Mouse (Mus musculus) layer of hippocampus, adult 8-10 months (tissue): ENCODE data around the gene Kremen1. TPM values are rescaled to one million over a fixed set of nuclear protein-coding genes. Genes with fewer than 3 reads are reported as not detected.

Source experiments
- DNase-seq, 2 experiments: peaks; one replicate each; pipeline ENCODE4 v3.0.0; 2022; ENCODE audit warnings: low spot score in 2 of 2
- total RNA-seq, 4 experiments: library from RNA; stranded (reverse); gene quantifications; 2 replicates each; pipeline ENCODE4 v1.2.4; 2022

Gene Kremen1
- total RNA-seq, 4 experiments from 2014 or later = 13.5 to 15.6 (median 14.9) TPM

DNA sequence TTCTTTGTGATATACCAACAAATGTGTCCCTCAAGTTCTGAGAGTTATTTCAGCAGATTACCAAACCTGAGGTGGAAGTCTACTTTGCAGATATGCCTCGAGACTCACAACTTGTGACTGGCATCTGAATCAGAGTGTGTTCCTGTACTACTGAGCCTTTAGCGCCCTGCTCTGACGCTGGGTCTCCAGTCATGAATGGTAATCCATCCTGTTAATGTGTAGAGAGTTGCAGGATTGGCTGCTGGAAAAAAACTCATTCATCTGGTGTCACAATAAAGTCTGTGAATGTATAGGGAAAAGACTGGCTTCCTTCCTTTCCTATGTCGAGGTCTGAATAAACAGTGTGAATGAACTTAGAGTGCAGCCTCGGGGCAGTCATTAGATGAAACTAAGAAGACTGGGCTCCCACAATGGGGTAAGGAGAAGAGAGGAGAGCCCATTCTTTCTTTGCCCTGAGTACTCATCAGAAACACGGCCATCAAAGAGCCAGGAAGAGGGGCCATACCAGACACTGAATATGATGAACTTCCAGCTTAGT, 41.4 kb downstream of the Kremen1 start:
- no peak for DNase-seq

- no peak for DNase-seq
These were observed 42.0 kb downstream of the Kremen1 start for GRCm38 (mm10) chr11:5219371-5219770.

GRCm38 (mm10) chr11:5215401-5216187, 45.8 kb downstream of the Kremen1 start:
- no peak for DNase-seq

GRCm38 (mm10) chr11:5214483-5215040, 46.8 kb downstream of the Kremen1 start:
- no peak for DNase-seq

DNA sequence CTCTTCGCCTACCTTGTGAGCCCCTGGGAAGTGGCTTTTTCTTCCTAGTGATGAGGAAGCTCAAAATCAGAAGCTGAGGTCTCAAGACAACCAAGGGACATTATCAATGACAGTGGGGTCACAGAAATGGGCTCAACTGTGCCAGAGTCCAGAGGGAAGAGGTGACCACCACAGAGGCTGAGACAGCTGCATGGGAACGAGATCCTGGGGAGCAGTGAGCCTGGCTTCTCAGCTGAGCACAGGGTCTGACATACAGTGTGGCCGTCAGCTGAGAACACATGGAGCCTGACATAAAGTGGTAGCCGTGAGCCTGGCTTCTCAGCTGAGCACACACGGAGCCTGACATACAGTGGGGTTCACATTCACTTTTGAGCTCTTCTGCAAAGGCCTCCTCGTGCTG, 58.3 kb downstream of the Kremen1 start:
- DNase-seq = no peak

DNA sequence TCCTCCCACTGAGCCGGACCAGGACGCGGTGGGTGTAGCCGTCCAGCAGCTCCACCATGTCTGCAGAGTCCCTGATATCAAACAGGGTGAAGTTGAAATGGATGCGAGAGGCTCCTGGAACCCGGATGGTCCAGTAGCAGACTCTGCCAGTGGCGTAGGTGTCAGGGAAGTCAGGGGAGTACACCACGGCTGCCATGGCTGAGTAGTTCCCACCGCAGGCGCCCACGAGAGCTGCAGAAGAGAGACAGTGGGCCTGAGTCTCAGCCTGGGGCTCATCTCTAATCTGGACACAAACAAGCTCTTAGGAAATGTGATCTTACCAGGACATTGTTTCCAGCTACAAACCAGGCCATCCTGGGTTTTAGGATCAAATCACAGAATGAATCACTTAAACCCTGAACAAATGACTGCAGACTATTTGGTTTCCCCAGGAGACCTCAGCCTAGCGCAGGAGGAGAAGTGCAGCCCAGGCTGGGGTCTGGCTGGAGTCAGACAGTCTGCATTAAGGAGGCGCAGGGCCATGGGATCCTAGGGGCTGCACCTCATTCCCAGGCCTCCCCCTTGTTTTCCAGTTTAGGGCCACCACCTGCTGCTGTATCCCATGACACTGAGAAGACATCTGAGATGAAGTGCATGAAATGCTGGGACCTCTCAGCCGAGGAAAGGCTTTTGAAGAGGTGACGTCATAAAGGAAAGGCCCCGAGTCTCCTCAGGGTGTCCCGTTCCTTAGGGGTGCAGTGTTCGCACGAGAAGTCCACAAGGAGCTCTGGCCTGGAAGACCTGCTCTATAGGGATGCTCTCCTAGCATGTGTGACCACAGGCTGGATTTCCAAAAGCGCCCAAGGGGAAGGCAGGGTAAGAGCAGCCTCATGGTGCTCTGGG, 59.3 kb downstream of the Kremen1 start:
- no peak for DNase-seq

DNA sequence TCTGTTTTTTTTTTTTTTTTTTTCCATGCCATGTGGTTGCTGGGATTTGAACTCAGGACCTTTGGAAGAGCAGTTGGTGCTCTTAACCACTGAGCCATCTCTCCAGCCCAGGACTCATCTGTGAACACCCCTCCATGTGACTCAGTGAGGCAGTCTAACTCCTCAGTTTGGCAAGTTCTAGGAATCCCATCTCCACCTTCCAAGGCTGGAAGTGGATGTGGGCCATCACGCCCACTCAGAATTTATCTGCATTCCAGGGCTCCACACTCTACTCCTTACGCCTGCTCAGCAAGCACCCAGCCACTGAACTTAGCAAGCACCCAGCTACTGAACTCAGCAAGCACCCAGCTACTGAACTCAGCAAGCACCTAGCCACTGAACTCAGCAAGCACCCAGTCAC, 61.5 kb downstream of the Kremen1 start:
- DNase-seq = no peak

GRCm38 (mm10) chr11:5197068-5197467, 64.3 kb downstream of the Kremen1 start:
- no peak for DNase-seq

- DNase-seq = no peak
These were observed 64.8 kb downstream of the Kremen1 start for GRCm38 (mm10) chr11:5196583-5196982.

- DNase-seq = no peak
These were observed 67.8 kb downstream of the Kremen1 start for GRCm38 (mm10) chr11:5193576-5193881.

DNA sequence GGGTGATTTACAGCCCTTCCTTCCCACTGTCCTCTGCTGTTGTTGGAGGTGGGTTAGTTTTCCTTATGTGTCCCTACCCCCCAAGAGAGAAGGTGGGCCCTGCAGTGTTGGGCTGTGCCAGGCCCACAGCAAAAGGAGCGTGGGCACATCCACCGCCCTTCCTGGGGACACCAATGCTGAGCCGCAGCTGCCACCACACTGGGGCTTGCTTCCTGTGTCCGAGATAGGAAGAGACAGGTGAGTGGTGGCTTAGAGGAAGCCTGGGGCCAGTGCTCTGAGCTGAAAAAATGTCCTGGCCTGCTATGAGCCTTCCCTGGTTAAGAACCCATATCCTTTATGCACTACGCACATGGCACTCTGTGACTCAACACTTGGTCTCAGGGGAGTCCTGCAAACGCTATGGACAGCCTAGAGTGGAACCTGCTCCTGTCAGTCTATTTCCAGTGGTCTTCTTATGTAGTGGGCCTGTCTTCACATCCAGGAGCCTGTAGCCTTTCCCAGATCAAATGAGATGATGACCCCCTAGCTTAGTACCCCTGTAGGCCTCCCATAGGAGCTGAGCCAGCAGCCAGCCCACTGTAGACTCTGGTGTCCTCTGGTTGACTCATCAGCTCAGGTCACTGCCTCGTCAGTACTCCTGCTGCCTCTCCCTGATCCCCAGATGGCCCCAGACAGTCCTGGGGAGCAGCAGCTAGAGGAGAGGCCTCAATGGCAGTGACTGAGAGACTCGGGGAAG, 68.3 kb downstream of the Kremen1 start:
- no peak for DNase-seq

GRCm38 (mm10) chr11:5192084-5192516, 69.3 kb downstream of the Kremen1 start:
- no peak for DNase-seq

GRCm38 (mm10) chr11:5189239-5189933, 72.0 kb downstream of the Kremen1 start:
- DNase-seq = no peak

GRCm38 (mm10) chr11:5188170-5188569, 73.2 kb downstream of the Kremen1 start:
- DNase-seq = no peak

- no peak for DNase-seq
These were observed 76.5 kb downstream of the Kremen1 start for GRCm38 (mm10) chr11:5184832-5185231.

- DNase-seq = no peak
These were observed 77.1 kb downstream of the Kremen1 start for GRCm38 (mm10) chr11:5184250-5184649.

DNA sequence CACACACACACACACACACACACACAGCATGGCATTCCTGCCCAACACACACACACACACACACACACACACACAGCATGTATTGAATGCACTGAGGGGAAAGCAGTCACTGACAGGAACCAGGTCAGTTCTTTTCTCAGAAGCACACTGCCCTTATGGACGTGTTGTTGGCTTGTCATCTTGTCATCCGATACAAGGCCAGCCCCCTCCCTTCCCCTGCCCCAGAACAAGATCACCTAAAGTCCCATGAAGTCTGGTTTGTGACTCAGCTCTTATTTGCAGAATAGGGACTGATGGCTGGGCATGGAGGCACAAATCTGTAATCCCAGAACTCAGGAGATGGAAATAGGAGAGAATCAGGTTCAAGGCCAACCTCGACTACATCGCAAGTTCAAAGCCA, 78.5 kb downstream of the Kremen1 start:
- no peak for DNase-seq

DNA sequence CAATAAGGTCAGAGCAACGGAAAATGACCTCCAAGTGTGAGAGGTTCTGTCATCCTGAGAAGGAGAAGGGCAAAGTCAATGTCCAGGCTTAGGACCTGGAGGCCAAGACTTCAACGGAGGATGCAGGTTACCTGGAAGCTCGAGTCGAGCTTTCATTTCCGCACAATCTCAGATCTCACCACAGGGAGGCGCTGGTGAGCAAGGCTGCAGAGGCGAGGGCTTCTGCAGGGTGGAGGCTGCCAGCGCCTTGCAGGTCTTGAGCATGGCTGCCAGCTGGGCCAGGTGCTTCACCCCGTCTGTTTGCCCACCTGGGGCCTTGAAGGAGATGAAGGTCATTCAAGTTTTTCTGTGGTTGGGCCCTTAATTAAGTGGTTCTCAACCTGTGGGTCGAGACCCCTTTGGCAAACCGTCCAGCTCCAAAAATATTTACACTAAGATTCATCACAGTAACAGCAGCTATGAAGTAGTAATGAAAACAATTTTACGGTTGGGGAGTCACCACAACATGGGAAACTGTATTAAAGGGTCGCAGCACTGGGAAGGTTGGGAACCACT, 79.4 kb downstream of the Kremen1 start:
- peak; percentile 42 to 75 for DNase-seq

GRCm38 (mm10) chr11:5179391-5179790, 82.0 kb downstream of the Kremen1 start:
- DNase-seq = no peak

GRCm38 (mm10) chr11:5177171-5177570, 84.2 kb downstream of the Kremen1 start:
- DNase-seq = no peak
